Mouse (Mus musculus) CH12.LX (cell line): Measurements from ENCODE around the gene D16Ertd472e. TPM values are rescaled to one million over a fixed set of nuclear protein-coding genes. Genes with fewer than 3 reads are reported as not detected.

Experiments used
- DNase-seq: peaks from one replicate; pipeline ENCODE4 v3.0.0-alpha.2; 2013; ENCODE audit errors: extremely low read depth
- H3K27ac ChIP-seq: 2 replicates; pipeline ENCODE4 v1.5.1; 2012; ENCODE audit warnings: low read depth, mild to moderate bottlenecking, control low read depth, moderate library complexity; ENCODE audit not compliant: insufficient read depth
- H3K27me3 ChIP-seq: replicated peaks from 2 replicates; pipeline ENCODE3; 2012; ENCODE audit warnings: inconsistent platforms
- H3K36me3 ChIP-seq, 2 experiments: replicated peaks in 1 of 2; 2 replicates each; pipeline versions ENCODE3 to v1.6.1; 2012; ENCODE audit warnings: inconsistent platforms in 1 of 2, low read length in 1 of 2, mild to moderate bottlenecking in 1 of 2, mixed read lengths in 1 of 2, moderate library complexity in 1 of 2; ENCODE audit not compliant: control insufficient read depth in 1 of 2, insufficient read depth in 1 of 2
- H3K4me1 ChIP-seq, 2 experiments: 2 replicates each; pipeline ENCODE4 v1.6.1; 2012; ENCODE audit warnings: inconsistent platforms in 1 of 2, moderate library complexity in 1 of 2; ENCODE audit not compliant: insufficient read depth in 2 of 2, control insufficient read depth in 1 of 2
- H3K4me2 ChIP-seq: 2 replicates; pipeline ENCODE4 v1.6.1; 2012; ENCODE audit warnings: low read depth, mild to moderate bottlenecking, control low read depth; ENCODE audit not compliant: poor library complexity, insufficient read depth, severe bottlenecking
- H3K4me3 ChIP-seq, 3 experiments: fragments of 150-350 bp in 1 of 3; sonication (generic) in 1 of 3; replicated peaks in 1 of 3; 2 replicates each; pipeline versions ENCODE3 to v1.5.1; 2011 to 2012; ENCODE audit warnings: low read depth in 2 of 3, low read length in 2 of 3, mild to moderate bottlenecking in 2 of 3, moderate library complexity in 2 of 3, control low read depth in 1 of 3, improper control_type of control experiment in 1 of 3, inconsistent platforms in 1 of 3, mixed read lengths in 1 of 3; ENCODE audit not compliant: poor library complexity in 1 of 3
- H3K79me2 ChIP-seq: replicated peaks from 2 replicates; pipeline ENCODE4 v1.6.1; 2012; ENCODE audit warnings: mild to moderate bottlenecking, moderate library complexity; ENCODE audit not compliant: control insufficient read depth, poor library complexity, insufficient read depth, severe bottlenecking; ENCODE audit errors: extremely low read depth
- H3K9ac ChIP-seq: 2 replicates; pipeline ENCODE4 v1.6.1; 2012; ENCODE audit warnings: low read depth, mild to moderate bottlenecking, control low read depth, moderate library complexity; ENCODE audit not compliant: insufficient read depth
- H3K9me3 ChIP-seq: replicated peaks from 2 replicates; pipeline ENCODE3; 2012; ENCODE audit warnings: low read length, inconsistent platforms, mixed read lengths
- BHLHE40 ChIP-seq: IDR thresholded peaks from 2 replicates; pipeline ENCODE4 v1.6.1; 2011; ENCODE audit warnings: mild to moderate bottlenecking, low read depth, low read length, improper control_type of control experiment
- CHD1 ChIP-seq: IDR thresholded peaks from 2 replicates; pipeline ENCODE4 v1.6.1; 2012; ENCODE audit warnings: low read depth, low read length, improper control_type of control experiment, inconsistent platforms
- CHD2 ChIP-seq: IDR thresholded peaks from 2 replicates; pipeline ENCODE4 v1.6.1; 2011; ENCODE audit warnings: low read length, improper control_type of control experiment
- CTCF ChIP-seq, 2 experiments: IDR thresholded peaks in 1 of 2; conservative IDR thresholded peaks in 1 of 2; 2 replicates each; pipeline ENCODE4 v1.5.1; 2011 to 2012; ENCODE audit warnings: low read depth in 2 of 2, low read length in 2 of 2, improper control_type of control experiment in 1 of 2, inconsistent platforms in 1 of 2, mild to moderate bottlenecking in 1 of 2, moderate library complexity in 1 of 2
- E2F4 ChIP-seq: IDR thresholded peaks from 2 replicates; pipeline ENCODE4 v1.6.1; 2011; ENCODE audit warnings: low read depth, low read length, improper control_type of control experiment; ENCODE audit not compliant: insufficient replicate concordance
- ELF1 ChIP-seq: IDR thresholded peaks from 2 replicates; pipeline ENCODE4 v1.6.1; 2014; ENCODE audit warnings: low read depth, mild to moderate bottlenecking, inconsistent platforms, low read length, improper control_type of control experiment
- EP300 ChIP-seq: IDR thresholded peaks from 2 replicates; pipeline ENCODE4 v1.6.1; 2011; ENCODE audit warnings: low read length, improper control_type of control experiment
- ETS1 ChIP-seq: conservative IDR thresholded peaks from 2 replicates; pipeline ENCODE4 v1.6.1; 2012; ENCODE audit warnings: low read depth, mild to moderate bottlenecking, inconsistent platforms, low read length, improper control_type of control experiment, moderate library complexity
- GABPA ChIP-seq: IDR thresholded peaks from 2 replicates; pipeline ENCODE4 v1.6.1; 2012; ENCODE audit warnings: low read depth, low read length, improper control_type of control experiment, inconsistent platforms; ENCODE audit not compliant: insufficient replicate concordance
- IRF4 ChIP-seq: IDR thresholded peaks from 2 replicates; pipeline ENCODE4 v1.6.1; 2014; ENCODE audit warnings: low read depth, mild to moderate bottlenecking, inconsistent platforms, low read length, improper control_type of control experiment
- JUN ChIP-seq: IDR thresholded peaks from 2 replicates; pipeline ENCODE4 v1.6.1; 2011; ENCODE audit warnings: low read depth, mild to moderate bottlenecking, low read length, improper control_type of control experiment, moderate library complexity; ENCODE audit not compliant: insufficient read depth
- JUND ChIP-seq: conservative IDR thresholded peaks from 2 replicates; pipeline ENCODE4 v1.6.1; 2011; ENCODE audit warnings: low read depth, low read length, improper control_type of control experiment
- KAT2A ChIP-seq: IDR thresholded peaks from 2 replicates; pipeline ENCODE4 v1.6.1; 2012; ENCODE audit warnings: low read length, improper control_type of control experiment, inconsistent platforms; ENCODE audit not compliant: insufficient replicate concordance
- MAFK ChIP-seq: IDR thresholded peaks from 2 replicates; pipeline ENCODE4 v1.6.1; 2011; ENCODE audit warnings: low read length, improper control_type of control experiment; ENCODE audit not compliant: insufficient replicate concordance
- MAX ChIP-seq: IDR thresholded peaks from 2 replicates; pipeline ENCODE4 v1.6.1; 2011; ENCODE audit warnings: low read length, improper control_type of control experiment
- MAZ ChIP-seq: IDR thresholded peaks from 2 replicates; pipeline ENCODE4 v1.6.1; 2012; ENCODE audit warnings: low read depth, mild to moderate bottlenecking, inconsistent platforms, low read length, improper control_type of control experiment, moderate library complexity
- MEF2A ChIP-seq: IDR thresholded peaks from 2 replicates; pipeline ENCODE4 v1.6.1; 2014; ENCODE audit warnings: low read depth, mild to moderate bottlenecking, inconsistent platforms, low read length, improper control_type of control experiment, borderline replicate concordance
- MXI1 ChIP-seq: IDR thresholded peaks from 2 replicates; pipeline ENCODE4 v1.6.1; 2011; ENCODE audit warnings: mild to moderate bottlenecking, low read depth, low read length, improper control_type of control experiment
- MYC ChIP-seq: IDR thresholded peaks from 2 replicates; pipeline ENCODE4 v1.6.1; 2011; ENCODE audit warnings: low read depth, mild to moderate bottlenecking, improper control_type of control experiment, low read length
- NELFE ChIP-seq: IDR thresholded peaks from 2 replicates; pipeline ENCODE4 v1.6.1; 2011; ENCODE audit warnings: low read depth, low read length, improper control_type of control experiment
- POLR2AphosphoS2 ChIP-seq: IDR thresholded peaks from 2 replicates; pipeline ENCODE4 v1.6.1; 2011; ENCODE audit warnings: low read depth, low read length, improper control_type of control experiment
- SIN3A ChIP-seq: IDR thresholded peaks from 2 replicates; pipeline ENCODE4 v1.6.1; 2012; ENCODE audit warnings: low read length, improper control_type of control experiment, inconsistent platforms
- SMC3 ChIP-seq: IDR thresholded peaks from 2 replicates; pipeline ENCODE4 v1.6.1; 2011; ENCODE audit warnings: low read depth, low read length, improper control_type of control experiment
- TBP ChIP-seq: conservative IDR thresholded peaks from 2 replicates; pipeline ENCODE4 v1.6.1; 2011; ENCODE audit warnings: low read depth, low read length, improper control_type of control experiment
- TCF12 ChIP-seq: IDR thresholded peaks from 2 replicates; pipeline ENCODE4 v1.6.1; 2014; ENCODE audit warnings: low read depth, mild to moderate bottlenecking, inconsistent platforms, low read length, improper control_type of control experiment
- USF1 ChIP-seq: IDR thresholded peaks from 2 replicates; pipeline ENCODE4 v1.6.1; 2014; ENCODE audit warnings: low read depth, mild to moderate bottlenecking, inconsistent platforms, low read length, improper control_type of control experiment
- USF2 ChIP-seq: conservative IDR thresholded peaks from 2 replicates; pipeline ENCODE4 v1.6.1; 2011; ENCODE audit warnings: low read depth, low read length, improper control_type of control experiment
- ZC3H11A ChIP-seq: IDR thresholded peaks from 2 replicates; pipeline ENCODE4 v1.6.1; 2012; ENCODE audit warnings: low read depth, mild to moderate bottlenecking, inconsistent platforms, low read length, improper control_type of control experiment
- ZKSCAN1 ChIP-seq: IDR thresholded peaks from 2 replicates; pipeline ENCODE4 v1.6.1; 2012; ENCODE audit warnings: low read depth, inconsistent platforms, low read length, improper control_type of control experiment, borderline replicate concordance
- ZMIZ1 ChIP-seq: IDR thresholded peaks from 2 replicates; pipeline ENCODE4 v1.6.1; 2012; ENCODE audit warnings: low read depth, mild to moderate bottlenecking, inconsistent platforms, low read length, improper control_type of control experiment
- ZNF384 ChIP-seq: IDR thresholded peaks from 2 replicates; pipeline ENCODE4 v1.6.1; 2012; ENCODE audit warnings: low read depth, low read length, improper control_type of control experiment, inconsistent platforms
- dilution Hi-C: fragments of 300-500 bp; cut with MboI; formaldehyde crosslinking; loops from 2 replicates; pipeline ENCODE4 v1.14.3; 2020; ENCODE audit warnings: low sequenced_read_pairs; ENCODE audit not compliant: extremely low pct_unique_long_range_greater_than_20kb, extremely low pct_ligation_motif_present
- in situ Hi-C: fragments of 300-500 bp; cut with MboI; formaldehyde crosslinking; loops from 3 replicates; pipeline ENCODE4 v1.14.3; 2019; ENCODE audit warnings: low sequenced_read_pairs, low pct_ligation_motif_present, low pct_unique_long_range_greater_than_20kb, mixed read lengths
- polyA plus RNA-seq: library from polyadenylated mRNA; unstranded; fragments of >175 nt; gene quantifications from 2 replicates; pipeline ENCODE4 v1.2.1, GENCODE M21; 2012; ENCODE audit warnings: low read depth; ENCODE audit not compliant: insufficient read length
- total RNA-seq, 2 experiments: library from RNA; depleted of rRNA; stranded (reverse); fragments of 300-350 nt in 1 of 2; fragments of >200 nt in 1 of 2; gene quantifications; 2 replicates each; pipeline ENCODE4 v1.2.3; 2012 to 2014

The D16Ertd472e gene
- total and polyA plus RNA-seq, 3 experiments: 40.6 to 77.5 (median 65.4) TPM

DNA sequence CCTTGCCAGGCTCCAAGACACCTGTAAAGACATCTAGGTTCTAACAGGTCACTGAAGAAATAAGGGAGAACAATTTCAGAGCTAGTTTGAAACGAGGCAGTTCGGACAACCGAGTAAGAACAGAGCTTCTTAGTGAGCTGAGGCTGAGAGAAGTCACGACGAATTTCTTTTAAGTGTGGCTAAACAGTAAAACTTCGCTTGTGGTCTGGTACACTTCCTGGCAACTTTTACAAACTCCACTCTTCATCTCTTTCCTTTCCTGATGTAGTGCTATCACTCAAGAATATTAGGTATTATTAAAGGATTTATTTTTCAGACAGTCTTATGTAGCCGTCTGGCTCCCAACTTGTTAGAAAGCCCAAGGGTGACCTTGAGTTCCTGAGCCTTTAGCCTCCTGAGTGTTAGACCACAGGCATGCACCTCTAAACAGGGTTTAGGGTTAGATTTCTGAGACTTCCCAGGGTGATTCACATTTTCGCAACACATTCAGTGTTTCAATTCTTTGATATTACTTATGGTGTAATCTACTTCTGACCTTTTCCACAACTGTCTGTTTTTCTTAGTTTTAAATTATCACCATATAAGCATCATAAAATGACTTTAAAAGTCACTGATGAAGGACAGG, 38.6 kb downstream of the D16Ertd472e start:
- H3K9ac ChIP-seq: peak overlapping the region; percentile 44; the same call in 1 of the 2 replicates
- 0 out of 2 replicates have a peak overlapping the region, but pooled peaks have one; percentile 32 for H3K27ac ChIP-seq
- in situ Hi-C loops: no loop called here
- H3K36me3 ChIP-seq: peaks cover 7 to 11% of the 10 kb centered on the region in 2 experiments
- no peak overlapping the region for H3K4me3 ChIP-seq
- dilution Hi-C loops: no loop called here
- H3K4me1 ChIP-seq: peaks cover 20 to 80% of the 10 kb centered on the region in 2 experiments
- H3K79me2 ChIP-seq: no peaks in the 10 kb centered on the region
- peak overlapping the region; percentile 39 for H3K4me2 ChIP-seq
- H3K9me3 ChIP-seq: no peaks in the 10 kb centered on the region
- H3K27me3 ChIP-seq: no peaks in the 10 kb centered on the region
- no peak for TF ChIP-seq SIN3A
- 0 out of 2 replicates have a peak, but pooled peaks have one; percentile 18 for TF ChIP-seq TBP
- 0 out of 2 replicates have a peak, but pooled peaks have one; percentile 10 for TF ChIP-seq EP300
- TF ChIP-seq CHD2: 0 out of 2 replicates have a peak, but pooled peaks have one; percentile 26
- DNase-seq: no peak

DNA sequence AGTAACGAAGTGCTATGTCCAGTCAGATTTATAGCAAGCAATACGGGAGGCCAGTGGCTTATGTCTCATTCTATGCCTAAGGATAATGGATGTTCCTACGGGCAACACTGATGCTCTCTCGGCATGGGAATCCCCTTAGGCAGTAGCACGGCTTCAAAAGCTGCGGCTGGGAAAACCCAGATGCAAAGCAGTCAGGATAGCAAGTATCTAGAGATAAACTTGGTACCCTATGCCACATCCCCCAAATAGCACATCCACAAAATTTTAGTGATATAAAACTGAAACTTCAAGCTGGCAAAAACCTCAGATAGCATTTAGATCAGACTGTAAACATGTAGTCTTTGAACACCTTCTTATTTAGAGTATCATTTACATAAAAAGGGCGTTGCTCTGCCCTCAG, 39.2 kb downstream of the D16Ertd472e start:
- Histone ChIP-seq H3K9me3 (no peaks in the 10 kb centered on the region), H3K4me1 (peaks cover 24 to 79% of the 10 kb centered on the region in 2 experiments)
- no peak for TF ChIP-seq USF2
- peak; percentile 92 for TF ChIP-seq MEF2A
- TF ChIP-seq POLR2AphosphoS2: no peak
- TF ChIP-seq NELFE: no peak
- no peak for TF ChIP-seq CHD1
- no peak for TF ChIP-seq KAT2A
- no peak for TF ChIP-seq MAX
- no peak for TF ChIP-seq ELF1
- 0 out of 2 replicates have a peak, but pooled peaks have one; percentile 4 for TF ChIP-seq MXI1
- TF ChIP-seq ZC3H11A: no peak
- TF ChIP-seq MAFK: 0 out of 2 replicates have a peak, but pooled peaks have one; percentile 4
- peak; percentile 13; the same call in 1 of the 2 replicates for TF ChIP-seq MYC
- no peak for TF ChIP-seq USF1
- no peak for TF ChIP-seq TBP
- no peak for TF ChIP-seq JUN
- TF ChIP-seq JUND: no peak
- peak; percentile 51 for TF ChIP-seq ETS1
- peak; percentile 67 for TF ChIP-seq BHLHE40
- no peak for TF ChIP-seq E2F4
- TF ChIP-seq CTCF (conservative IDR thresholded peaks at IDR 0.05 in 1 of 2, IDR thresholded peaks at IDR 0.05 in 1 of 2; ENCODE audit: low read depth in 2 of 2, low read length in 2 of 2): no peak
- TF ChIP-seq CHD2: no peak
- no peak for TF ChIP-seq ZKSCAN1
- TF ChIP-seq ZNF384: peak; percentile 90
- peak; percentile 88 for TF ChIP-seq EP300
- TF ChIP-seq MAZ: no peak
- no peak for TF ChIP-seq SMC3
- no peak for TF ChIP-seq GABPA
- peak; percentile 21; the same call in 1 of the 2 replicates for TF ChIP-seq SIN3A
- no peak for TF ChIP-seq ZMIZ1
- TF ChIP-seq TCF12: peak; percentile 53; the same call in 1 of the 2 replicates
- peak; percentile 85 for TF ChIP-seq IRF4

More for the DNA sequence above, 39.2 kb downstream of the D16Ertd472e start:
- in situ Hi-C loops (no loop called here), dilution Hi-C loops (no loop called here)
- peak; percentile 81 for DNase-seq
- no peak overlapping the region for H3K9ac ChIP-seq
- no peak overlapping the region for H3K27ac ChIP-seq
- H3K27me3 ChIP-seq: no peaks in the 10 kb centered on the region
- no peak overlapping the region for H3K4me3 ChIP-seq
- H3K4me2 ChIP-seq: peak overlapping the region; percentile 39
- H3K79me2 ChIP-seq: no peaks in the 10 kb centered on the region
- peaks cover 2 to 5% of the 10 kb centered on the region in 2 experiments for H3K36me3 ChIP-seq
